Mouse (Mus musculus) frontal cortex, postnatal 14 days (tissue): ENCODE data around the gene Ddx56.
"Not testable (repeated sequence)": the region's sequence is repeated elsewhere in the genome, so short reads cannot be mapped to it uniquely, and the experiment has no call there.

Experiments
- DNase-seq, 2 experiments: peaks; one replicate each; pipeline ENCODE4 v3.0.0; 2022; ENCODE audit warnings: low spot score in 2 of 2

Ddx56 gene

DNA sequence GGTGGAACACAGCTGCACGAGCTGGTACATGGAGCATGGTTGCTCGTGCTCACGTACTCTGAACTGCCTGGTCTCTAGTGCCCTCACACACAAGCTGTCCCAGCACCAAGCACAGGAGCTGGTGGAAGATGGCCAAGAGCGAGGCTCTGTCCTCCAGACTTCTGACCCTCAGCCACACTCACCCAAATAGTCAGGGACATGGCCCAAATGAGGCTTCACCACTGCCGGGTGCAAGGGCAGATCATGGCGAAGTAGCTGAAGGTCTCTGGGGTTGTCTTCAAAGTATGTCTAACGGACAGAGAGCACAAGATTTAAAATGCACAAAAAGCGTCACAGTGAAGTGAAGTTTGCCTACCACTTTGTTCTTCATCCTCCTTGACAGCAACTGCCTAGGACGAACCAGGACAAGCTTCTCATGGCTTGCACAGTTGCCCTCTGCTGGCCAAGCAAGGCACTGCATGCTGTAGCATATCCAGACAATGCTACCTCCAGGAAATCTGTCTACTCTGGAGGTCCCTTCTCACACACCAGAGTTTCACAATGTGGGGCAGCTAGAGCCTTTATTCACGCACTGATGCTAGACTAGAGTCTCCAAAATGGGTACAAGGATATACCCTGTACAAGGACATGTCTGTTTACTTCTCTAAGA, 6.0 kb downstream of the Ddx56 start:
- peak in 1 of 2 experiments; percentile 69 for DNase-seq

DNA sequence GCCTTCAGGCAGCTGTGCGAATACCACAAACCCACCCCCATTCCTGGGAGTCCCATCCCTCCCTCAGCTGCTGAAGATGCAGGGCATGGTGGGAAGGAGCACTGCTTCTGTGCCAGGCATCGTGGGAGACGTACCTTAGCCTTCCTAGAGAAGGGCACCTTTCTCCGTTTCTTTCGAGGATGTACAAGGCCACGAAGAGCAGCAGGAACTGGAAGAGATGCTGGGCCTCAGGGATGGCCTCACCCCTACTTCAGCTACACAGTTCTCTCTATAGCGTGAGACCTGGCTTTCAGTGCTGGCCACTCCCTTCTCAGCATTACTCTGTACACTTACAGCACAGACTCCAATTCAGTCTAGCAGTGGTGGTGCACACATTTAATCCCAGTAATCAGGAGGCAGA, 8.2 kb downstream of the Ddx56 start:
- no peak for DNase-seq

DNA sequence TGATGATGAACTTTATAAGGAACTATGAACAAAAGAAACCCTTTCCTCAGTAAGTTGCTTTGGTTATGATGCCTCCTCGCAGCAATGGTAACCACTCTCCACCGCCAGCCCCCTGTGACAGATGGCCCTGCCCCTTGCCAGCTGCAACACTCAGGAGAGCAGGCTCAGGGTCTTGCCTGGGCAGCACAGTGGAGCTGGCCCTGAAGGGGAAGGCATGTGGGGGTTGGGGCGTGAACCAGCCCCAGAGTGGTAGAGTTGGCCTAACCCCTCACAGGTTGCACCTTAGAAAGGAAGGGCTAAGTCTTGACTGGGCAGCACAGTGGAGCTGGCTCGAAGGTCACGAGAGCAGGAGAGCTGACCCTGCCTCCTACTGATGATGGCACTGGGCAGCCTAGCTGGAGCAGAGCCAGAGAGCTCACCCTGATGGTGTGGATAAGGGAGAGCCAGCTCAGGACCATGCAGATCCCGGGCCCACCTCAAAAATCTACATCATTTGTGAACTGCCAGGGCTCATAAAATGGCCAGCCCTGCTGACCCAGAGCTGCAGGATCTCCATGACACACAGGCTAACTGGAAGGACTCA, 11.0 kb downstream of the Ddx56 start:
- DNase-seq = no peak

DNA sequence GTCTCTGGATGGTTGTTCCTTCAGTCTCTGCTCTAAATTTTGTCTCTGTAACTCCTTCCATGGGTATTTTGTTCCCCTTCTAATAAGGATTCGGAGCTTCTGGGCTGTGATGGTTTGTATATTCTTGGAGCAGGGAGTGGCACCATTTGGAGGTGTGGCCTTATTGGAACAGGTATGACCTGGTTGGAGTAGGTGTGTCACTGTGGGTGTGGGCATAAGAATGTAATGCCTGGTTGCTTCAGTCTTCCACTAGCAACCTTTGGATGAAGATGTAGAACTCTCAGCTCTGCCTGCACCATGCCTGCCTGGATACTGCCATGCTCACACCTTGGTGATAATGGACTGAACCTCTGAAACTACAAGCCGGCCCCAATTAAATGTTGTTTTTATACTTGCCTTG, 13.0 kb downstream of the Ddx56 start:
- DNase-seq = not testable (repeated sequence)

DNA sequence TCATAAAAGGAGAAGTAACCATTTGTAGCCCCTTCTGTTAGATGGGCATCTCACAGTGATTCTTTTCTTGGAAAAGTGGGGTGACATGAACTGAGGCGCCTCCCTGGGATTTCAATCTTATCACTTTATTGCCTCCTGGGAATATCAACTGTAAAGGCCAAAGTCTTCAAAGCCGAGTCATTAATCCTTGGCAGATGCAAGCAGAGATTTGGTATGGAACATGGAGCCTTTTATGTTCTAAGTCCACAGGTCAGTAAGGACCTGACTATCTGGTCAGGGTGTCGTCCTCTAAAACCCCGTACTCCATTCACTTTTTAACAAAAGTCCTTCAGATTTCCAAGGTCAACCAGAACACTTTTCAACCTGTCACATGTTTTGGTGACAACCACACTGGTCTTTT, 14.7 kb downstream of the Ddx56 start:
- no peak for DNase-seq

DNA sequence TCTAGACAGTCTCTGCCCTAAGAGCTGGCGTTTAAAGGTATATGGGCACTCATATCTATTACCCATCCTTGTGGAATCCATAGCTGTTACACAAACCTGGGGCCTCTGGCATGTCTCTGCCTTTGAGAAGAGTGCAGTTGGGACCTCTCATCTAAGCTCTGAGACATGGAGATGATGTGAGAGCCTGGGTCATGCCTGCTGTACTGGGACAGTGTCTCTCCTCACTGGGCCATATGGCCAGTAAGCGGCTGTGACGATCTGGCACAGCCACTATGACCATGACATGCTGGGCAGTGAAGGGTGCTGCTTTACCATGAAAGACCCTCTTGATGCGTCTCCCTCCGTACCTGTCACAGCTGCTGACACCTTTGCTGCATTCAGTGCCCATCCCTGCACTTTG, 15.3 kb downstream of the Ddx56 start:
- DNase-seq = no peak

DNA sequence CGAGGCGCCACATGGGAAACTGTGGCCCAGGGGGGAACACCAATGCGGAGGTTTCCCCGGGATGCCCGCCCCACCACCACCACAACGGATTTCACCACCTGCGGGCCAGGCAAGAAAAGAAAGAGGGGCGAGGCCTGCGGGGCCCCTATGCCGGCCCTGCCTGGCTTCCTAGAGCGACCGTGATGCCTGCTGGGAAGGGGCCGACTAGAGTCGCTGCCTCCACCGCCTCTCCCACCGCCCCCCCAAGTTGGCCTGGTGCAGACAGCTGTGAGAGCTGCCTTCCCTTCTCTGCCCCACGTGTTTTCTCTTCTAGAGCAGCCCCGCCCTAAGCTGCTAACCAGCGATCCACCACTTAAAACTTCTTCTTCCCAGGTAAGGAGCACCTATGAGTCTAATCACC, 22.9 kb downstream of the Ddx56 start:
- no peak for DNase-seq

DNA sequence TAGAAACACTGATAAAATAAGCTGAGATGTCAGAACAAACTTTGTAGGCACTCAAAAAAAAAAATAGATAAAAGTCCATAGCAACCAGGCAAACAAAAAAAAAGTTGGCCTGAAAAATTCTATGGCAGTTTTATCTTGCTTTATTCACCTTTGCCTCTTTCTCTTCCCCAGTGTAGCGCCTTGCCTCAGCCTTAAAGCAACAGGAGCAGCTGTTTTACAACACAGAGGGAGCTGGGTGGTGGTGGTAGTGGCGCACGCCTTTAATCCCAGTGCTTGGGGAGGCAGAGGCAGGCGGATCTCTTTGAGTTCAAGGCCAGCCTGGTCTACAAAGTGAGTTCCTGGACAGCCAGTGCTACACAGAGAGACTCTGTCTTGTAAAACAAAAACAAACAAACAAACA, 34.5 kb downstream of the Ddx56 start:
- DNase-seq = no peak

DNA sequence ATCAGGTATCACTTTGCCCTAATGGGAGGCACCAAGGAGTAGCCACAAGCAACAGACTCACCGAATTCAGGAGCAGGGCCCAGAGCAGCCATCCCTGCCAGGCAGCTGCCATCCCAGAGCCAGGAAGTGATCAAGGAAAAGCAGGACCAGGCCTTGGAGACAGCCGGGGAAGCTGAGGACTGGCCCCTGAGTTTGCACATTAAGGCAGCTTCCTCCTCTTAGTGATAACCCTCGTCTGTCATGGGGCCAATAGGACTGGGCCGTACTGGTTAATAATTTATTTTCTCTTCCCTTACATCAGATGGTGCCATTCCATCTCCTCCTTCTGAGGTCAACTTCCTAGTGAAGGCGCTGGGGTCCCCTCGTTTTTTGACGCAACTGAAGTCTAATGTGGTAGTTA, 37.6 kb downstream of the Ddx56 start, which contains the start of gene Npc1l1:
Gene Npc1l1, minus strand, starts transcription at position 132 of the 400 bp plus-strand sequence.
- no peak for DNase-seq

DNA sequence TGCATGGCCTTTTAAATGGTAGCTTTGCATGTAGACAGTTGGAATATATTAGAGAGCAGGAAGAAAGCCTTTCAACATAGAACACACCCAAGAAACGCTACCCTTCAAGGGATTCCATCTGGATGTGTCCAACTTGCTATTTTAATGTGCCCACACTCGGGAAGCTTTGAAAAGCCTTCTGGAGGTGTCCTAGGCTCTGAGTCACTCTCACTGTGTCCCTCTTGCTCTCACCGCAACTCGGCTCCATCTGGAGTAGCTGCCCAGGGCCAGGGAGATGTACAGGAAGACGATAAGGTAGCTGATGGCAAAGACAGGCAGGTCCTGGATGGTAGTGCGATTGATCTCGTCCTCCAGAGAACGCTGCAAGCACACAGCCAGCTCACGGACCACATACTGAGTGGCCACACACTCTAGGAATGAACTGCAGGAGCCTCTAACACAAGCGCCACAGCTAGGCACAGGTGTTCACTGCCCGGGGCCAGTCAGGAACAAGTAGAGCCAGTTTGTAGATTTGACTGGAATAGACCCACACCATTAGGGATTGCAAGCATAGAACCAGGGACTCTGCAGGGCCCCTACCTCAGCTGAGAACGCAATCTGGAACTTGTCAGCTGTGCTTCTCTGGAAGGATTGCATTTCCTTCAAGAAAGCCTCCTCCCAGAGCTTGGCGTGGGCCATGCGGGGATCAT, 42.9 kb downstream of the Ddx56 start:
- DNase-seq = peak; percentile 32 to 34

DNA sequence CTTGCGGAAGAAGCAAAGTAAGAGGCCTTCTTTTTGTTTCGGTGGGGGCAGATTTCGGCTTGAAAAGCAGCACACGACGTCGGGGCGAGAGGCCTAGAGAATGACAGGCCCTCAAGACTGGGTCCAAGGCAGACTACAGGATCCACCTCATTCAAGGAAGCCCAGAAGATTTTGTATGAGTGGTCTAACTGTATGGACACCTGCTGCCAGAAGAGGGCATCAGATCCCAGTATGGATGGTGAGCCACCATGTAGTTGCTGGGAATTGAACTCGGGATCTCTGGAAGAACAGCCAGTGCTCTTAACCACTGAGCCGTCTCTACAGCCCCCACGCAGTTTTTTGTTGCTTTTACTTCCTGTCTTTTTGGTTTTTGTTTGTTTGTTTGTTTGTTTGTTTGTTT, 45.4 kb downstream of the Ddx56 start:
- no peak for DNase-seq

DNA sequence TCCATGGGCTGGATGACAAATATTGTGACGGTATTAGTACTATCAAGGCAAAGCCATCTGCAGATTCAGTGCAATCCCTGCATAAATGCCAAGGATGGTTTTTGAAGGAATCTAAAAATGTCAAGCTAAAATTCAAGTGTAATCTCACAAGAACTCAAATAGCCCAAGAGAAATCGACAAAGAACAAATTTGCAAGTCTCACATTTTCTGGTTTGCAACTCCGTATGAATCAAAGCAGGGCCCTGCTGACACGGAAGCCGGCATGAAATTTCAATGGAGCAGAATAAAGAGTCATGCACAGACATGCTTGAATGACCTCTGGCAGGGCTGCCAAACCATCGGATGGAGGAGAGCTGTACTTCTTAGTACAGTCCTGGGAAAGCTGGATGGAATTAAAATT, 47.6 kb downstream of the Ddx56 start:
- DNase-seq = no peak

DNA sequence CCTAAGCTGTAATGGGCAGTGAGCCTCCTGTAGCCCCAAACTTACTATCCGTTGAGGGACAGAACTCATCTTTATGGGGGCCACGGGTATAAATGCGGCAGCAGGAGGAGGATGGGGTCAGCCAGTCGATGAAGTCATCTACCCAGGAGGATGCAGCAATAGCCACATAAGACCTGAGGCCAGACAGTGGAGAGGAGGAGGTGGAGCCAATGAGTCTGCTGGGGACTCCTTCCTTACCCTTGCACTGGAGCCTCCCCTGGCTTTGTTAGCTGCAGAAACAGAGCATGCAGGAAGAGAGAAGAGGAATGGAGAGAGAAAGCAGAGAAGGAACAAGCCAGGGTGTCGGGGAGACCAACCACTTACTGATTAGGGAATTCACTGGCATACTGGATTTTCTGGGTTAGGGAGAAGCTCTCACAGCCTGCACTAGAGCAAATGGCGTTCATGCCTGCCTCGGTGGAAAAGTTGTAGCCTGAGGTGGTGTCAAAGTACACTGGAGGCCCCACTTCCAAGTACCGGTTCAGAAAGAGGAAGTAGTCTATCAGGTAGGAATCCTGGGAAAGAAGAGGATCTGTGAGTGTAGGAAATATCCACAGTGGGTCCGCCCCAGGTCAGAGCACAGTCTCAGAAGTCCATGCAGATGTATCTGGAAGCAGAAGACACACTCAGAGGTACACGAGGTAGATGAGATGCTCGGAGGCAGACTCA, 49.2 kb downstream of the Ddx56 start:
- DNase-seq = no peak

DNA sequence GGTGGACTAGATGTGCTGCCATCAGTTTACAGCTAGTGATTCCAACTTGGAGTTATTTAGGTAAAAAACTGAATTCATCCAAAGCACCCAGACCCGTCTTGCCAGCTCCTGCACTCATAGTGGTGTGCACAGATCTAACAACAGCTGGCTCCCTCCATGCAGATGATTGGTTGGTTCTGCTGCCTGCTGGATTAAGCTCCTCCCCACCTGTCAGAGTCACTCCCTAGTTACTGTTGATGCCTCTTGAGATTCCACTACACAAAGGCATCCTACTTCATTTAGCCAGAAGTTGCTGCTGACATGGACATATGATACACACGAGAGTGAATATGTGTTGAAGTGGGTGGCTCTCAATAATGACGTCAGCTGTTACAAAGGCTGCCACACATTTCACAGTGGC, 50.7 kb downstream of the Ddx56 start:
- DNase-seq = no peak
